Mouse (Mus musculus): ENCODE measurements around the gene Traf5. TPM values are rescaled to one million over a fixed set of nuclear protein-coding genes. Genes with fewer than 3 reads are reported as not detected.

The Traf5 gene
- total RNA-seq, 2 experiments from 2014 or later: 2.8 to 8.5 TPM

Other genes starting within 250 kb of the Traf5 start
- gene Slc30a1, start 185.8 kb downstream of the Traf5 start, total RNA-seq (2014; fragmentation: Nextera tagmentation): 4.4 and 5.5 TPM in 2 replicates
- 6.2 and 6.7 TPM in 2 replicates for gene Slc30a1, start 185.8 kb downstream of the Traf5 start, total RNA-seq (2017)
- gene Rd3, start 115.2 kb downstream of the Traf5 start, total RNA-seq (2014; fragmentation: Nextera tagmentation): not detected in 2 replicates
- gene Rd3, start 115.2 kb downstream of the Traf5 start, total RNA-seq (2017): not detected in 2 replicates
- 26.1 and 35.9 TPM in 2 replicates for gene Rcor3, start 45.5 kb upstream of the Traf5 start, total RNA-seq (2014; fragmentation: Nextera tagmentation)
- gene Rcor3, start 45.5 kb upstream of the Traf5 start, total RNA-seq (2017): 18.3 and 28.4 TPM in 2 replicates
- gene Kcnh1, start 98.2 kb upstream of the Traf5 start, total RNA-seq (2014; fragmentation: Nextera tagmentation): not detected in 2 replicates
- gene Kcnh1, start 98.2 kb upstream of the Traf5 start, total RNA-seq (2017): not detected in 2 replicates